Mouse (Mus musculus) kidney, embryonic 15.5 days (tissue): ENCODE results near the gene Tmem151a. TPM values are rescaled to one million over a fixed set of nuclear protein-coding genes. Genes with fewer than 3 reads are reported as not detected.
"Not testable (repeated sequence)": the region's sequence is repeated elsewhere in the genome, so short reads cannot be mapped to it uniquely, and the experiment has no call there.

Experiments
- ATAC-seq: fragments of 200-750 bp; cut with Nextera tagmentation; replicated peaks from 2 replicates; pipeline ENCODE4 v1.8.0; 2017; ENCODE audit warnings: moderate TSS enrichment; ENCODE audit not compliant: low FRiP score
- H3K27ac ChIP-seq: fragments of 300-500 bp; sonication (generic); 2 replicates; pipeline ENCODE4 v1.5.1; 2015; ENCODE audit warnings: mild to moderate bottlenecking, inconsistent platforms
- H3K27me3 ChIP-seq: fragments of 300-500 bp; sonication (generic); 2 replicates; pipeline ENCODE4 v1.6.1; 2015; ENCODE audit warnings: inconsistent platforms
- H3K36me3 ChIP-seq: fragments of 300-500 bp; sonication (generic); 2 replicates; pipeline ENCODE4 v1.6.1; 2015; ENCODE audit warnings: inconsistent platforms
- H3K4me1 ChIP-seq: fragments of 300-500 bp; sonication (generic); 2 replicates; pipeline ENCODE4 v1.6.1; 2015; ENCODE audit warnings: inconsistent platforms
- H3K4me2 ChIP-seq: fragments of 300-500 bp; sonication (generic); 2 replicates; pipeline ENCODE4 v1.6.1; 2015; ENCODE audit warnings: moderate library complexity, mild to moderate bottlenecking, inconsistent platforms
- H3K4me3 ChIP-seq: fragments of 300-500 bp; sonication (generic); replicated peaks from 2 replicates; pipeline ENCODE4 v1.5.1; 2015; ENCODE audit warnings: mild to moderate bottlenecking, inconsistent platforms
- H3K9ac ChIP-seq: fragments of 300-500 bp; sonication (generic); 2 replicates; pipeline ENCODE4 v1.6.1; 2015; ENCODE audit warnings: mild to moderate bottlenecking, inconsistent platforms
- H3K9me3 ChIP-seq: fragments of 300-500 bp; sonication (generic); replicated peaks from 2 replicates; pipeline ENCODE4 v1.6.1; 2016; ENCODE audit warnings: inconsistent platforms
- WGBS: fragments of 180-500 bp; shearing (Covaris S2); methylation state at CpG from one replicate; pipeline ENCODE4 v1.1.7; 2015; ENCODE audit warnings: mixed read lengths; 5-methylcytosine and 5-hydroxymethylcytosine counted together
- polyA plus RNA-seq: library from polyadenylated mRNA; unstranded; fragments of >200 nt; fragmentation: Nextera tagmentation; extraction: Ambion mirVana; gene quantifications from 2 replicates; pipeline ENCODE4 v1.2.1, GENCODE M21; 2015

Tmem151a gene
- polyA plus RNA-seq, 1 experiment from 2014 or later: 1.8 TPM

GRCm38 (mm10) chr19:5092083-5092482, 6.8 kb upstream of the Tmem151a start:
- H3K36me3 ChIP-seq: peaks cover 37% of the 10 kb centered on the region
- H3K4me2 ChIP-seq: no peak overlapping the region
- peaks cover 48% of the 10 kb centered on the region for H3K4me1 ChIP-seq
- H3K27ac ChIP-seq: no peak overlapping the region
- WGBS: 87% methylated on average over 10 of the region's 10 CpGs
- no peak overlapping the region for H3K4me3 ChIP-seq
- 0 out of 2 replicates have a peak, but pooled peaks cover 2% of the 10 kb centered on the region for H3K27me3 ChIP-seq
- H3K9ac ChIP-seq: no peak overlapping the region
- ATAC-seq: no peak
- H3K9me3 ChIP-seq: no peaks in the 10 kb centered on the region

- Histone ChIP-seq H3K27me3 (peaks cover 23% of the 10 kb centered on the region), H3K36me3 (peaks cover 37% of the 10 kb centered on the region), H3K4me1 (peaks cover 33% of the 10 kb centered on the region), H3K9me3 (no peaks in the 10 kb centered on the region), H3K27ac (no peak overlapping the region), H3K4me2 (peak overlapping the region; percentile 87), H3K9ac (peak overlapping the region; percentile 83), H3K4me3 (peak overlapping the region; percentile 90)
- WGBS: 84% methylated on average over 4 of the region's 4 CpGs
- no peak for ATAC-seq
Observed at GRCm38 (mm10) chr19:5089324-5089723, 4.0 kb upstream of the Tmem151a start.

- under 1% methylated on average over 58 of the region's 58 CpGs for WGBS
- Histone ChIP-seq H3K27ac (peak within 1 kb of the TSS; percentile 92), H3K9me3 (no peaks in the 10 kb centered on the region), H3K4me2 (peak within 1 kb of the TSS; percentile 87), H3K4me3 (peak within 1 kb of the TSS; percentile 90), H3K36me3 (peaks cover 34% of the 10 kb centered on the region), H3K27me3 (peaks cover 35% of the 10 kb centered on the region), H3K9ac (peak within 1 kb of the TSS; percentile 83), H3K4me1 (peaks cover 27% of the 10 kb centered on the region)
- peak; percentile 92 for ATAC-seq
Observed at GRCm38 (mm10) chr19:5087884-5088728, 2.8 kb upstream of the Tmem151a start, which contains the start of gene Yif1a. TSS of gene Yif1a (plus strand) at chr19:5088538.

- not testable (repeated sequence) for H3K9me3 ChIP-seq, H3K27ac ChIP-seq, H3K9ac ChIP-seq, H3K4me3 ChIP-seq, ATAC-seq, H3K4me2 ChIP-seq
- peaks cover 51% of the 10 kb centered on the region for H3K27me3 ChIP-seq
- H3K4me1 ChIP-seq: peaks cover 27% of the 10 kb centered on the region
- peaks cover 19% of the 10 kb centered on the region for H3K36me3 ChIP-seq
- 56% methylated on average over 4 of the region's 4 CpGs for WGBS
Observed at GRCm38 (mm10) chr19:5086533-5086932, 1.2 kb upstream of the Tmem151a start.

GRCm38 (mm10) chr19:5084834-5085144, 542 bp downstream of the Tmem151a start:
- H3K4me1 ChIP-seq: peaks cover 27% of the 10 kb centered on the region
- peak overlapping the region; percentile 55 for H3K4me3 ChIP-seq
- H3K4me2 ChIP-seq: peak overlapping the region; percentile 91
- ATAC-seq: no peak
- H3K36me3 ChIP-seq: peaks cover 2% of the 10 kb centered on the region; the same call in 1 of the 2 replicates
- no peaks in the 10 kb centered on the region for H3K9me3 ChIP-seq
- H3K9ac ChIP-seq: peak overlapping the region; percentile 39; the same call in 1 of the 2 replicates
- WGBS: 4% methylated on average over 15 of the region's 15 CpGs
- H3K27me3 ChIP-seq: peaks cover 68% of the 10 kb centered on the region
- no peak overlapping the region for H3K27ac ChIP-seq

GRCm38 (mm10) chr19:5083961-5084833, 1.1 kb downstream of the Tmem151a start:
- peaks cover 74% of the 10 kb centered on the region for H3K27me3 ChIP-seq
- ATAC-seq: no peak
- no peak overlapping the region for H3K27ac ChIP-seq
- H3K9me3 ChIP-seq: no peaks in the 10 kb centered on the region
- peaks cover 24% of the 10 kb centered on the region for H3K4me1 ChIP-seq
- H3K4me3 ChIP-seq: peak overlapping the region; percentile 55
- peak overlapping the region; percentile 91; the same call in 1 of the 2 replicates for H3K4me2 ChIP-seq
- 76% methylated on average over 3 of the region's 3 CpGs for WGBS
- H3K36me3 ChIP-seq: no peaks in the 10 kb centered on the region
- H3K9ac ChIP-seq: no peak overlapping the region

GRCm38 (mm10) chr19:5082596-5082995, 2.7 kb downstream of the Tmem151a start:
- Histone ChIP-seq H3K4me3 (no peak overlapping the region), H3K4me2 (no peak overlapping the region), H3K4me1 (peaks cover 17% of the 10 kb centered on the region), H3K27me3 (peaks cover 83% of the 10 kb centered on the region), H3K36me3 (no peaks in the 10 kb centered on the region), H3K9ac (no peak overlapping the region), H3K27ac (no peak overlapping the region), H3K9me3 (no peaks in the 10 kb centered on the region)
- 66% methylated on average over 24 of the region's 24 CpGs for WGBS
- ATAC-seq: no peak

GRCm38 (mm10) chr19:5082005-5082404, 3.3 kb downstream of the Tmem151a start:
- no peak for ATAC-seq
- Histone ChIP-seq H3K27ac (no peak overlapping the region), H3K4me1 (peaks cover 13% of the 10 kb centered on the region), H3K9me3 (no peaks in the 10 kb centered on the region), H3K9ac (no peak overlapping the region), H3K27me3 (peaks cover 83% of the 10 kb centered on the region), H3K4me2 (no peak overlapping the region), H3K36me3 (no peaks in the 10 kb centered on the region), H3K4me3 (no peak overlapping the region)
- WGBS: 61% methylated on average over 18 of the region's 18 CpGs

- Histone ChIP-seq H3K36me3 (no peaks in the 10 kb centered on the region), H3K4me2 (no peak overlapping the region), H3K9me3 (no peaks in the 10 kb centered on the region), H3K27ac (no peak overlapping the region), H3K9ac (no peak overlapping the region), H3K4me3 (no peak overlapping the region), H3K27me3 (peaks cover 69% of the 10 kb centered on the region), H3K4me1 (no peaks in the 10 kb centered on the region)
- ATAC-seq: no peak
- WGBS: 96% methylated on average over 1 of the region's 1 CpGs
Observed at GRCm38 (mm10) chr19:5079279-5079678, 6.1 kb downstream of the Tmem151a start.

- Histone ChIP-seq H3K9ac (no peak overlapping the region), H3K27me3 (peaks cover 51% of the 10 kb centered on the region), H3K4me1 (peaks cover 44% of the 10 kb centered on the region), H3K36me3 (no peaks in the 10 kb centered on the region), H3K27ac (no peak overlapping the region), H3K9me3 (no peaks in the 10 kb centered on the region), H3K4me3 (no peak overlapping the region), H3K4me2 (0 out of 2 replicates have a peak overlapping the region, but pooled peaks have one; percentile 84)
- no peak for ATAC-seq
- WGBS: 39% methylated on average over 5 of the region's 5 CpGs
Observed at GRCm38 (mm10) chr19:5073518-5073917, 11.8 kb downstream of the Tmem151a start.

- no peak; the same call in 1 of the 2 replicates for ATAC-seq
- H3K4me3 ChIP-seq: peak overlapping the region; percentile 55
- H3K27ac ChIP-seq: peak overlapping the region; percentile 85
- WGBS: 1% methylated on average over 15 of the region's 15 CpGs
- H3K4me1 ChIP-seq: peaks cover 49% of the 10 kb centered on the region
- H3K27me3 ChIP-seq: peaks cover 53% of the 10 kb centered on the region
- no peaks in the 10 kb centered on the region for H3K36me3 ChIP-seq
- H3K9ac ChIP-seq: no peak overlapping the region
- H3K9me3 ChIP-seq: no peaks in the 10 kb centered on the region
- H3K4me2 ChIP-seq: peak overlapping the region; percentile 84
Observed at GRCm38 (mm10) chr19:5073028-5073427, 12.3 kb downstream of the Tmem151a start.
